Mouse (Mus musculus) olfactory bulb, adult 2 months (tissue): Measurements from ENCODE around the gene Plau.

Experiments
- CTCF ChIP-seq: fragments of 200-500 bp; IDR thresholded peaks from 2 replicates; pipeline ENCODE4 v1.5.1; 2012; ENCODE audit warnings: low read depth, mild to moderate bottlenecking, low read length, moderate library complexity; ENCODE audit not compliant: insufficient read depth
- POLR2A ChIP-seq: fragments of 200-500 bp; IDR thresholded peaks from 2 replicates; pipeline ENCODE4 v1.6.1; 2012; ENCODE audit warnings: mild to moderate bottlenecking, low read depth, low read length, moderate library complexity; ENCODE audit not compliant: insufficient read depth

- TF ChIP-seq CTCF (no peak), POLR2A (no peak)
Observed at GRCm38 (mm10) chr14:20815448-20815847, 21.0 kb upstream of the Plau start.
